Mouse (Mus musculus): Measurements from ENCODE around the gene Cxcl1.

The Cxcl1 gene

GRCm38 (mm10) chr5:90888661-90889060 lies 2.4 kb upstream of the Cxcl1 start:
- ATAC-seq (ENCODE audit: low TSS enrichment), result no peak

DNA sequence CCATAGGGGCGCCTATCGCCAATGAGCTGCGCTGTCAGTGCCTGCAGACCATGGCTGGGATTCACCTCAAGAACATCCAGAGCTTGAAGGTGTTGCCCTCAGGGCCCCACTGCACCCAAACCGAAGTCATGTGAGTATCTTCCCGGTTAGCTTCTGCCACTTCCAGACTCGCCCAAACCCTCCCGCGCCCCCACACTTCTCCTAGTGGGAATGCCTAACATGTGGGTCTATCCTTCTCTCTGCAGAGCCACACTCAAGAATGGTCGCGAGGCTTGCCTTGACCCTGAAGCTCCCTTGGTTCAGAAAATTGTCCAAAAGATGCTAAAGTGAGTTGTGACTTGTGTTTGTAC lies 398 bp downstream of the Cxcl1 start:
- no peak for ATAC-seq (ENCODE audit: low TSS enrichment)

DNA sequence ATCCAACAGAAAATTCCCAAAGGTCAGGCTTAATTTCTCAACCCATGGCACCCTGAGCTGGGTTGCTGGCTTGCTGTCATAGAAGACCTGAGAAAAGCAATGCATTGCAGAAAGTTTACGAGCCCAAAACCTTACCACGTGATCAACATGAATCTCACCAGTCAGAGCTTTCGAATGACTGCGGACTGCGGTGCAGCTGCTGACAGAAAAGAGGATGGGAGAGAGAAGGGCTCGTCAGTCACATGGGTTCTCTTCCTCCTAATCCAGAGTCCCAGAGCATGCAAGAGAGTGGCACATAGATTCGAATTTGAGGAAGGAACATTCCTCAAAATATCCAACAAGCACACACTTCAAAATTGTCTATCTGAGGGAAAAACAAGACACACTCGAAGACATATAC lies 3.2 kb downstream of the Cxcl1 start:
- no peak for ATAC-seq (ENCODE audit: low TSS enrichment)

- no peak for ATAC-seq (ENCODE audit: low TSS enrichment)
Measured at GRCm38 (mm10) chr5:90897429-90897828, 6.4 kb downstream of the Cxcl1 start.

- ATAC-seq (ENCODE audit: low TSS enrichment), result no peak
Measured at GRCm38 (mm10) chr5:90899308-90899707, 8.3 kb downstream of the Cxcl1 start.

DNA sequence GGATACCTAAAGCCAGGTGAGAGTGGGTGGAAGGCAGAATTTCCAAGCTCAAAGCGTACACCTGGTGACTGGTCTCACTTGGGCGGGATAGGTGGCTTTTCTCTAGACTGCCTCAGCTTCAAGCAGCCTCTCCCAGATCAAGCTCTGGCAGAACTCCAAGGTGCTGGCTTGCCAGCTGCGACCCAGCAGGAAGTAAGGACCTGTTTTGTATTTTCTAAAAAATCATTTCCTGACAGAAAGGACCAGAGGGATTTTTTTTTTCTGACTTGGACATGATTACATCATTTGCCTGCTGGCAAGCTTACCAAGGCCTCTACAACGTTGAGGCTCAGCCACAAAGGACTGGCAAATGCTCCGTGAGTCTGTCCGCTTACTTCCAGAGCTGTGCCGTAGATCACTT lies 9.1 kb downstream of the Cxcl1 start:
- no peak for ATAC-seq (ENCODE audit: low TSS enrichment)

GRCm38 (mm10) chr5:90900688-90901087 lies 9.6 kb downstream of the Cxcl1 start:
- no peak for ATAC-seq (ENCODE audit: low TSS enrichment)

GRCm38 (mm10) chr5:90902380-90903260 lies 11.6 kb downstream of the Cxcl1 start:
- no peak for ATAC-seq (ENCODE audit: low TSS enrichment)

DNA sequence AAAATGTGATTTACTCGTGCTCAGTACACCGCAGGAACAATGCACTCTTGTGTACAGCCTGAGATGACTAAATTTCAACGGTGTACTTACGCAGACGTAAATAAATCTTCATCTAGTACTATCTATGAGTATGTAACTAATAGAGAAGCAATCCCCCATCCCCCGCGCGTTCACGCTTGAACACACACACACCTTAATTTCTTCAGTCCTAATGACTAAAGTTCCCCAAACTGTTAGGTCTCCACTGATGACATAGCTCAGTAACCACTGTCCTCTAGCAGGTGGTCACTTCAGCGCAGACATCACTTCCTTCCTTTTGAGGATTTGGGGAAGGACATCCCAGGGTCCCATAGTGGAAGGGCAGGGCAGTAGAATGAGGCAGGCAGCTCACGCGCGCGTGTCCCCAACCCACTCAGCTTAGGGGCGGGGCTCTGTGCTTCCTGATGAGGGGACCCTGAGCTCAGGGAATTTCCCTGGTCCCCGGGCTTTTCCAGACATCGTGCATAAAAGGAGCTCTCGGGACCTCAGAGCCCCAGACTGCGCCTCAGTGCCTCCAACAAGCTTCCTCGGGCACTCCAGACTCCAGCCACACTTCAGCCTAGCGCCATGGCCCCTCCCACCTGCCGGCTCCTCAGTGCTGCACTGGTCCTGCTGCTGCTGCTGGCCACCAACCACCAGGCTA lies 12.4 kb downstream of the Cxcl1 start, which contains the start of gene Cxcl2:
Gene Cxcl2 (plus strand): TSS at position 533 of the 682 bp plus-strand sequence.
- no peak for ATAC-seq (ENCODE audit: low TSS enrichment)

GRCm38 (mm10) chr5:90908983-90909382 lies 17.9 kb downstream of the Cxcl1 start:
- ATAC-seq (ENCODE audit: low TSS enrichment), result peak; percentile 93

GRCm38 (mm10) chr5:90919495-90919894 lies 28.5 kb downstream of the Cxcl1 start:
- ATAC-seq (ENCODE audit: low TSS enrichment), result no peak

GRCm38 (mm10) chr5:90922958-90923357 lies 31.9 kb downstream of the Cxcl1 start:
- no peak for ATAC-seq (ENCODE audit: low TSS enrichment)

DNA sequence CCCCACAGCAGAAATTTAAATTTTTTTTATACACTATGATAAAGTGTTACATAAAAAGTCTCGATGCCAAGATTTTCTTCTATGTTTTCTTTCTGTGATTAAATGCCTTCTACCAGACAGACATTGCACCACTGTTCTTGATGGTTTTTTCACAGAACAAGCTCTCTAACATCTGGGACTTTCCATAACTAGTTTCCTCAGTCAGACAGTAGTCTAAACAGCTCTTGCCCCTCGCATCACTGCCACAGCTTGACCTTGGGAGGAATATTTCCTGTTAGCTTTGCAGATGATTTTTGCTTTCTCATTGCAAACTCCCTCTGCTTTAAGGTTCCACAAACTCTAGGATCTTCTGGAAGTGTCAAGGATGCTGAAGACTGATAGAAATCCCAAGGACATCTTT lies 39.5 kb downstream of the Cxcl1 start:
- ATAC-seq (ENCODE audit: low TSS enrichment), result peak; percentile 33

- peak; percentile 96 for ATAC-seq (ENCODE audit: low TSS enrichment)
Measured at GRCm38 (mm10) chr5:90930971-90931851, 40.2 kb downstream of the Cxcl1 start, which contains the start of gene Mthfd2l. Gene Mthfd2l, plus strand, starts transcription at chr5:90931117.

DNA sequence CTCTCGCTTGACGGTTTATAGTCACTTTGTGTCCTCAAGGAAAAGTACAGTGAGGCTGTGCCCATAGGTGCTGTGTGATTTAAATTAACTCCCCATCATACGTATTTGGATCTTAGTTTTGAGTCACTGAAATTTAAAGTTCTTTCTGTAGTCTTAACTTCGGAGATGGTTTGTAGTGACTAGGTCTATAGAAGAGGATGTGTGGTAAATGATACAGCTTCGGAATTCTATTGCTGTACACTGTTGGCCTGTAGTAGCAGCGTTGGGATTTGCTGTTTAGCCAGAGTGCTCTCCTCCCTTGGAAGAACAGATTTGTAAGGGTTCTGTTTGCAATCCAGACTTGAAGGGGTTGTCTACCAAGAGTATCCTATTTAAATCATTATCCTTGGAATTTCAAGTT lies 40.9 kb downstream of the Cxcl1 start:
- ATAC-seq (ENCODE audit: low TSS enrichment), result peak; percentile 15; the same call in 1 of the 2 replicates

DNA sequence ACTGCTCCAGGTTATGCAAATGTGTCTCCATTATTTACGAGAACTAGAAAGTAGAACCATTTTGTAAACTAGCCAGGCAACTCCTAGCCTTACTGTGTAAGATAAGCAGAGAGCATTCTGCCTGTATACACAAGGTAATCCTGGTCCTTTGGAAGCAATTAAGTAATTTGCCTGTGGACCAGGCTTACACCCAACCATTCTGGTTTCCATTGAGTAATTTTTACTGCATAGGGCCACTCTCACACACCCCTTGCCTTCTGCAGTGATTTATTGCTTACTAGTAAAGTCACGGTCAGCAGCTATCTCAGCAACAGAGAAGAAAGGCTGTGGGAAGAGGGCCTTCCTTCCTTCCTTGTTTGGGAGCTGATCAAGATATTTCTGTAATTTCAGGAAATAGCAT lies 45.7 kb downstream of the Cxcl1 start:
- no peak for ATAC-seq (ENCODE audit: low TSS enrichment)
